Mouse (Mus musculus): ENCODE data around the gene Baz2b. TPM values are rescaled to one million over a fixed set of nuclear protein-coding genes. Genes with fewer than 3 reads are reported as not detected.
A peak's percentile ranks its signal among the peaks of the same experiment; 100 is the strongest.

The Baz2b gene
- 10 to 100 TPM; 55.3 to 56.7 TPM for total RNA-seq (2021)
- long read RNA-seq, experiment 1, partial matches to known transcripts, result 2 of 10 reads
- long read RNA-seq, experiment 1, other reads (novel, unspliced or antisense), result 3 of 10 reads
- long read RNA-seq, experiment 2, partial matches to known transcripts, result 2 of 11 reads
- long read RNA-seq, experiment 2, other reads (novel, unspliced or antisense), result 5 of 11 reads

DNA sequence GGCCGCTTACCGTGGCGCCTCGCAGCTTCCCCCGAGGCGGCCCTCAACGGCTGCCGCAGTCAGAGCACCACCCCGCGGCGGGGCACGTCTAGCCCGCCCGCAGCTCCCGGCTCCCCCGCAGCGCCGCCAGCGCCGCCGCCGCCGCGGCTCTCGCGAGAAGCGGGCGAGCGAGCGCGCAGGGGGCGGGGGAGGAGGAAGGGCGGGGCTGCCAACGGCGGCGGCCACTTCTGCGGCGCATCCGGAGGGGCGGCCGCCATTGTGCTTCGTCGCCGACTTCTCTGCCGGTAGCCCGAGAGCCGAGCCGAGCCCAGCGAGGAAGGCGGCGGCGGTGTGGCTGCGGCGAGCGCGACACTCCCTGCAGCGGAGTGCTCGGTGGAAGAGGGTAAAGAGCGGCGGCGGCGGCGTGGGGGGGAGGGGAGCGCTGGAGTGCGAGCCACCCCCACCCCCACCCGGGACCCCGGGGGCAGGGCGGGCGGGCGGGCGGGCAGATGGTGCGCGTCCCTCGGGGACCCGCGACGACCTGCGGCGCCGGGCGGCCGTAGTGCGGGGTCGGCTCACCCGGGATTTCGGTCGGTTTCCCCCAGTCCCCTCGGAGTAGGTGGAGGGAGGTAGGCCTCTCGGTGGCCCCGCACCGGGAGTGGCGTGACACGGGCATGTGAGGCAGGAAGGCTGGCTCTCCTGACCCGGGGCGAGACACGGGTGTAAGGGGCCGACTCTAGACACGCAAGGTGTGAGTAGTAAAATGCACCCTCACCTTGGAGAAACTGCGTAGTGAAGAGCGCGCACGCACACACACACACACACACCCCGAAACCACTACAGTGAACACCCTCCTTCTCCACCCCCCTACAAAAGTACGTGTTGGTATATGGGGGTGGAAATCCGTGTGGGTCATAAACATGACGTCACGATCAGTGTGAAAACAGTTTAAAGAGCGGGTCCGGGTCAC is at the start of gene Baz2b, which contains the start of gene March7:
Baz2b (minus strand) TSS at position 137 of the 949 bp plus-strand sequence.
March7 (plus strand) TSS at position 185 of the 949 bp plus-strand sequence.
- DNase-seq (ENCODE audit: low spot score in 2 of 2), result peak; percentile 83 to 87

- no peak for DNase-seq (ENCODE audit: low spot score in 2 of 2)
Measured at GRCm38 (mm10) chr2:60259186-60259585, 49.5 kb upstream of the Baz2b start.

DNA sequence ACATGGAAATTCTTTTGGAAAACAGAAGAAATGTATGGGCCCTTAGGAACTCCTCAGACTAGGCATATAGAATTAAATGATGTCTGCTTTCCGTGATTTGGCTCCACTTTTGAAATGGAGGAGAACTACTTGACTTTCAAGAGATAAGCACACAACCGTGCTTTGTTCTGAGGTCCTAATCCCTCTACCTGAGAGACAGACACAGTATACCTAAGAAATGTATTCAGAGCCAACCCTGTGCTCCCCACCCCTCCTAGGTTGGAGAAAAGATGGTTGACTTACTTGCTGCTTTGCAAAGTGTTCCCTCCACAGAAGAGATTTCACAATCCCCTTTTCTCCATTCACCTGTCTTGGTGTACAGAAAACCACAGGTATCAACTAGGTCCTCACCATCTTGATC is 47.1 kb upstream of the Baz2b start:
- no peak for DNase-seq (ENCODE audit: low spot score in 2 of 2)

GRCm38 (mm10) chr2:60253506-60253905 is 43.9 kb upstream of the Baz2b start:
- DNase-seq (ENCODE audit: low spot score in 2 of 2), result peak in 1 of 2 experiments; percentile 16

- no peak for DNase-seq (ENCODE audit: low spot score in 2 of 2)
Measured at GRCm38 (mm10) chr2:60252782-60253181, 43.1 kb upstream of the Baz2b start.

- no peak for DNase-seq (ENCODE audit: low spot score in 2 of 2)
Measured at GRCm38 (mm10) chr2:60234506-60234905, 24.9 kb upstream of the Baz2b start.

DNA sequence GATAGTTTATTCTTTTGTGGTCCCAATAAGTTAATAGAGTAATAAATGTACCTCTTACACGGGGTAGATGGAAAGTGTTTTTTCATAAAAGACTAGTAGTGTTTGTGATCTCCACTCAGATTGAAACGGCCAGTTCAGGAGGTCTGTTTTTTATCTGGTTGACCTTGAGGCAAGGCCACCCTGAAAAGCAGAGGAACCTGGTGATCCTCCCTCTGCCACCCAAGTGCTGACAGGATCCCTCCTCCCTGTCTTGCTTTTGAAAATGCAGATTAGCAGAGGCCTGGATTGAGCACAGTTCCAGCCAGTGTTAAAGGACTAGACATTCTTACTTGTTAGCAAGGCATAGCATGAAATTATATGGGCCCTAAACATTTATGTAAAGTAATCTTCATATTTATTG is 23.5 kb upstream of the Baz2b start:
- DNase-seq (ENCODE audit: low spot score in 2 of 2), result no peak

DNA sequence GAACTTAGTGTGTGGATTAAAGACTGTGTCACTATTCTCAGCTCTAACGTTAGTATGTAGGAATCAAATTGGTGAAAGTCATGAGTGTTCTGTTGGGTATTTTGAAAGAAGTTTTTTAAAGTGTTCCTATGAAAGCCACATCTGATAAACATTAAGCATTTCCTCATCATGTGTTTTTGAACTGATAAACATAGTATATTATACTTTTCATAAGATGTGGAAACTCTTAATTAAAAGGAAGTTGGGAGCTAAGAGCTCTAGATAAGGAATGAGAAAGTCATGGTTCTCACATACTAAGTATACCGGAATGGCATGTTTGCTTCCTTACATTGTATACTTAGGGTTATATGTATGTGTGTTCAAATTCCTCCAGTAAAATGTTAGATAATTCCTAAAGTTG is 20.7 kb upstream of the Baz2b start:
- DNase-seq (ENCODE audit: low spot score in 2 of 2), result no peak

GRCm38 (mm10) chr2:60228470-60228869 is 18.8 kb upstream of the Baz2b start:
- DNase-seq (ENCODE audit: low spot score in 2 of 2), result no peak

DNA sequence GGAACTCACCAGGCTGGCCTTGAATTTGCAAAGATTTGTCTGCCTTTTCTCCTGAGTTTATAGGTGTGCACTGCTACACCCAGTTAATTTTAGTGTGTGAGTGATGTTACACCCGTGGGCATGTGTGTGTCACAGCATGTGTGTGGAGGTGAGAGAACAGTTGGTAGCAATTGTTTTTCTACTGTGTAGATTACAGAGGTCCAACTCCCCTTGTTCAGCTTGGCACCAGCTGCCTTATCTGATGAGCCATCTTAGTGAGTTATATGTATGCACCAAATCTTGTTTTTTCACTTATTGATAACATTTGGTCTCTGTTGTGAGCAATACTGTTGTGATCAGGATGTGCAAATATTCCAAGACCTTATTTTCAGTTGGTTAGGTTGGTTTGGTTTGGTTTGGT is 13.8 kb upstream of the Baz2b start:
- DNase-seq (ENCODE audit: low spot score in 2 of 2), result no peak

DNA sequence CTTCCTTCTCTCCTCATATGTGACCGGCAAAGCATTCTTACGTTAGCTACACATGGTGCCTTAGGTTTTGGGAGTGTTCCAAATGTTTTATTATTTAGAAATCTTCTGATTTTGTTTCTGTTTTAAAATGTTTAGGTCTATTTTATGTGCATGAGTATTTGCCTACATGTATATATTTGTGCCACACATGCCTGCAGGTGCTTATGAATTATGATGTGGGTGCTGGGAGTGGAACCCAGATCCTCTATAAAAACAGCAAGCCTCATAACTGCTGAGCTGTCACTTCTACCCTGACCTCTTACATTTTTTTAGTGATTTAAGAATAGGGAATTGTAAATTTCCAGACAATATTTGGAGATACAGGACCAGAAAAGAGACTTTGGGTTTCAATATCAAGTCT is 12.3 kb upstream of the Baz2b start:
- DNase-seq (ENCODE audit: low spot score in 2 of 2), result no peak

GRCm38 (mm10) chr2:60221236-60221635 is 11.6 kb upstream of the Baz2b start:
- DNase-seq (ENCODE audit: low spot score in 2 of 2), result no peak

DNA sequence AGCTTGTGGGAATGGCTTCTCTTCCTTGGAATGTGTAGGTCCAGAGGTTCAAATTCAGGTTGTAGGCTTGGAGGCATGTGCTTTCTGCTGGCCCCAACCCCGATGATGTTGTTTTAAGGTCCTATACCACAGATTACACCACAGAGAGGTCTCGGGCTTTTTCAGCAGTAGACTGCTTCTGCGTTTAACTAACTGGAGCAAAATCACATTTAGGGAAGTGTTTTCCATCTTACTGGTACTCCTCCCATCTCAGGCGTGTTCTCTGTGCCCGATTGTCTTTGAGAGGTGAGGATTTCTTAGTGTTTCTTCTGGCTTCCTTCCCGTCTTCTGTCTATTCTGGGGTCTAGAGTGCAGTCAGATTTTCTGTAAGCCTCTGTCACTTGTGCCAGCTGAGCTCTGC is 8.0 kb upstream of the Baz2b start:
- no peak for DNase-seq (ENCODE audit: low spot score in 2 of 2)

GRCm38 (mm10) chr2:60216547-60217153 is 7.0 kb upstream of the Baz2b start:
- DNase-seq (ENCODE audit: low spot score in 2 of 2), result no peak

- DNase-seq (ENCODE audit: low spot score in 2 of 2), result no peak
Measured at GRCm38 (mm10) chr2:60214683-60215082, 5.0 kb upstream of the Baz2b start.

GRCm38 (mm10) chr2:60212488-60212887 is 2.8 kb upstream of the Baz2b start:
- no peak for DNase-seq (ENCODE audit: low spot score in 2 of 2)

GRCm38 (mm10) chr2:60210821-60211220 is 1.2 kb upstream of the Baz2b start:
- DNase-seq (ENCODE audit: low spot score in 2 of 2), result no peak

- DNase-seq (ENCODE audit: low spot score in 2 of 2), result peak; percentile 31 to 53
Measured at GRCm38 (mm10) chr2:60209122-60209611, 472 bp downstream of the Baz2b start.

- DNase-seq (ENCODE audit: low spot score in 2 of 2), result no peak
Measured at GRCm38 (mm10) chr2:60205795-60206194, 3.8 kb downstream of the Baz2b start.

DNA sequence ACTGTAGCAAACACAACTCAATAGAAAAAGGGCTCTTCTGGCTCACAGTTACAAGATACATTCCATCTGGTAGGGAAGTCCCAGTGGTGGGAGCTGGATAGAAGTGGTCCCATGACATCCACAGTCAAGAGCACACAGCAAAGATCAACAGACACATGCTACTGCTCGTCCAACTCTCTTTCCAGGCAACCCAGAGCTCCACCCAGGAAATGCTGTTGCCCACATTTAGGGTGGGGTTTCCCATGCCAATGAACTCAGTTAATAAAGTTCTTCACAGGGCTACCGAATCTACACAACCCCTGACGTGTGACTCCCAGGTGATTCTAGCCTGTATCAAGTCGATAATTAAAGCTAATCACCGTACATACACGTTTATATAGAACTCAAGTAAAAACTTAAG is 5.5 kb downstream of the Baz2b start:
- DNase-seq (ENCODE audit: low spot score in 2 of 2), result no peak

- DNase-seq (ENCODE audit: low spot score in 2 of 2), result no peak
Measured at GRCm38 (mm10) chr2:60203733-60204132, 5.9 kb downstream of the Baz2b start.
